Mouse (Mus musculus) kidney, adult 11 months (tissue): Measurements from ENCODE around the gene Arpc1b.
"Not testable (repeated sequence)": the region's sequence is repeated elsewhere in the genome, so short reads cannot be mapped to it uniquely, and the experiment has no call there.

ENCODE experiments used
- DNase-seq: peaks from one replicate; pipeline ENCODE4 v3.0.0; 2022

Gene Arpc1b

DNA sequence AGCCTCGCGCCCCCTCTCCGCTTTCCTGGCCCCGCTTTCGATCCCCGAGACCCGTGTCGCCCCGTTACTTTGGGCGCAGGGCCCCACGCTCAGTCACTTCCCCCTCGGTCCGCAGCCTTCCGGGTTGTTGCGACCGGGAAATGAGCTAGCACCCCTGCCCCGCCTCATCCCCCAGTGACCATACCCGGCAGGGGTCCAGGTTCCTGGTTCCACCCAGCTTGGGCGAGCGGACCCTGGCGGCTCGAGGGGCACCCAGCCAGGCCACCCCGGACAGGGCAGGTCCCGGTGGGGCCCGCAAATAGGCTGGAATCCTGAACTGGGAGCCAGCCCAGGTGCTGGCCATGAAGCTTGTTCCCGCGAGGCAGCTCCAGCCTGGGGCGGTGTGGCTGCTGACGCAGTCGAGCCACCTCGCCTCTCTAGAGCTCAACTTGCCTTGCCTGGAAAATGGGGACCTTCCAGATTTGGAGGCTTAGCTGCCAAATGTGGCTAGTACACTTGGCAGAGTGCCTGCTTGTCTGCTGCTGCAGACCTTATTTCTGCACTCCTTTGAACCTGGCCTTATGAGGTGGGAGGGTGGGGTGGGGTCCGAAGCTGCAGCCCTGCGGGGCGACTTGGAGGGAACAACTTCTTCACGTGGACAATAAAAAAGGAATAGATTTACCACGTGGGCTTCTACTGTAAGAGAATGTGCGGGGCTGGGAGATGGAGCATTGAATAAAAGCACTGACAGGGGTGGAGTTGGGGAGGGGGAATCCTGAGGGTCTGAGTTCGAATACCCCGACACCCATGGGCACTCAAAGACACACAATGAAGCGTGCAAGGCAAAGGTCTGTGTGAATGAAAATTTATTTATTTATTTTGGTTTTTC is 825 bp downstream of the Arpc1b start:
- DNase-seq, result peak; percentile 41

DNA sequence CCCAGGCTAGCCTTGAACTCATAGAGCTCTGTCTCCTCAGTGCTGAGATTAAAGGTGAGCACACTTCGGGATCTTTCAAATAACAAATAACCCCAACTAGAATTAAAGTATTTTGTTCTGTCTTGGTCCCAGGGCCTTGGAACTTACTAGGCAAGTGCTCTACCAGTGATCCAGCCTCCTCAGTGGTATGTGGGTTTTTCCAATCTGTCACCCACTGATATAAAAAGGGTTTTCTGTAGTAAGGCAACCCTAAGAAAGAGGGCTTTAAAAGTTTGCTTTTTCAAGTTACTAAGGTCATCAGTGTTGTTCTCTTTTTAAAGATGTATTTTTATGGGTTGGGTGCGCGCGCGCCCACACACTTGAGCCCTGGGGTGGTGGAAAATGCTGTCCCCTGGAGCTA is 1.7 kb downstream of the Arpc1b start:
- DNase-seq, result no peak

DNA sequence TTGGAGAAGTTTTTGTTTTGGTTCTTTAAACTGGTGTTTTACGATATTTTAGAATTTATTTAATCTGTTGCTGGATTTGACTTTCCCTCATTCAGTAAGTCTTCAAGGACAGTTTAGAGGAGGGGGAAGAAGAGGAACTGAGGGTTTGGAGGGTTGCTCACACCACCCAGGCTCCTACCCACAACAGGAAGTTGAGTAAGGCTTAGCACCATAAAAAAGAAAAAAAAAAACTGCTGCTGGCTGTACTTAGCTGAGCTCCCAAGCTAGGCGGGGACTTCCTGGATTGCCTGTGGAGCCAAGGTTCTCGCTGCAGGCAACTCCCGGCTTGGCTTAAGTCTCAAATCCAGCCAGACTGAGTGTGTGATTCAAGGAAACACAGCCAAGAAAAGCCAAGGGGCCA is 2.3 kb downstream of the Arpc1b start:
- peak; percentile 81 for DNase-seq

DNA sequence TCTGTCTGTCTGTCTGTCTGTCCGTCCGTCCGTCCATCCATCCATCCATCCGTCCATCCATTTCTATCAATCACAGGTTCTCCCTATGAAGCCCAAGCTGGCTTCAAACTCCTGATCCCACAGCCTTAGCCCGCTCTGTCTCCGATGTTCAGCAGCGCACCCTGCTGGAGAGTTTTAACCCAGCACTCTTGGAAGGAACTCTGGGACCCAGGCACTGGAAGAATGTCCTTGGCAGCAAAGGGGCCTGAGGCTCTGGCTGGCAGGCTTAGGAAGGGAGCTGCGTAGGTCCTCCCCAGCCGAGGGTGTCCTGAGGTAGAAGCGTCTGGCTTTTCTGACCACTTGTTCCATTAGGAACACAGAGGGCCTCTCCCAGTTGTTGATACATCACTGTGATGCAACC is 2.9 kb downstream of the Arpc1b start:
- peak; percentile 44 for DNase-seq

DNA sequence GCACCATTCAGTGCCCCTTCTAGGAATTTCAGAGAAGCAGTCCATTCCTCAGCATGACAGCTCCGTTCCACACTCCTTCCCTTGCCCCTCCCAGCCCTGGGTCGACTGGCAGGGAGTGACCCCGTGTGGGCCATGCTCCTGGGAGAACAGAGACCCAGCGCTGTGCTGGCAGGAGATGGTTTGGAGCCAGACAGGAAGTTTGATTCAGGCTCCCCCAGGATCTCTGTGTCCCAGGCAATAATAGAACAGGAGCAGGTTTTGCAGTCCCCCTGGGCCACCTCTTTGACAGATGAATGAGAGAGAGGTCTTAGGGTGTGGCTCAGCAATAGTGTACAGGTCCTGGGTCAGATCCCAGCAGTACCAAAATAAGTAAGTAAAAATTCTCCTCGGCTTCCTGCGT is 4.0 kb downstream of the Arpc1b start:
- no peak for DNase-seq

DNA sequence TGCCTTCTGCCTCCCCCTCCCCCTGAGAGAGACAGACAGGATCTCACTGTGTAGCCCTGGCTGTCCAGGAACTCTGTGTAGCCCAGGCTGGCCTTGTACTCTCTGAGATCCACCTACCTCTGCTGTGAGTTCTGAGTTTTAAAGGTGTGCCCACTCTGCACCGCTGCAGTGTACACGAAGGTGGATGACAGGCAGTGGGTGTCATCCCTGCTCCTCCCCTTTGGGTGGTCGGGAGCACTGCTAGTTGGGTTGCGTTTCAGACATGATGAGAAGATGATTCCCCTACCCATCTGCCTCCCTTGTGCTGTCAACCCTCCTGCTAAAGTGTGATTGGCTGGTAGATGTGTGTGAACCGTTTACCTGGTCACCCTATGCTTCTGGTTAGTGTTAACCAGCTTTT is 4.4 kb downstream of the Arpc1b start:
- DNase-seq, result no peak

DNA sequence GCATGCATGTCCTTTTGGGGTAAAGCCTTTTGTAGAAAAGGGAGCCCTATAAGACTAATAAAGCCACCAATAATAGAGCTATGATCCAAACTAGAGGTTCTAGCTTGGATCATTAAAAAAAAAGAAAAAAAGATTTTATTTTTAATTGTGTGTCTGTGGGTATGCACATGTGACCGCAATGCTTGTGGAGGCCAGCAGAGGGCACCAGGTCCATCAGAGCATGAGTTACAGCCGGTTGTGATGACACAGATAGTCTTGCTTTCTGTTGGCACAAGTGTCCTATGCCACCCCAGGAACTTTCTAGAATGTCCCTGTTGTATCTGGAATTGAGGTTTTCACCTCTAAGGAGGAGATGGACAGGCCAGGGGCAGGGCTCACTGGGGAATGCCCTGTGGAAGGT is 5.4 kb downstream of the Arpc1b start:
- DNase-seq, result no peak

DNA sequence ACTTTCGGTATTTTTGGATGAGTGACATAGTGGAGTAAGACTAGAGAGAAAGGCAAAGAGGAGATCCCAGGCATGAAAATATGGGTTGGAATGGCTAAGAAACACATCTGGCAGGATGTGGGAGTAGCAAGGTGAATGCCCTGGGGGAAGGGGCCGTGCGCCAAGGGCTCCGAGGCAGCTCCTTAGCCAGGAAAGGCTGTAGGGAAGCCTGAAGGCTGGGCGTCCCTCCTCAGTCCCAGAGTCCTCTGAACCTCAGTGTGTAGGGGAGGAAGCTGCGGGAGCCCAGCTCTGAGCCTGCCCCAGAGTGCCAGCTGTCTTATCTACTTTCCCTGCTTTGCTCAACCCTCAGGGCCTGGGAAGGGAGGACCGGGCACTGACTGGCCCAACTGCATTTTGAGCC is 6.9 kb downstream of the Arpc1b start:
- no peak for DNase-seq

DNA sequence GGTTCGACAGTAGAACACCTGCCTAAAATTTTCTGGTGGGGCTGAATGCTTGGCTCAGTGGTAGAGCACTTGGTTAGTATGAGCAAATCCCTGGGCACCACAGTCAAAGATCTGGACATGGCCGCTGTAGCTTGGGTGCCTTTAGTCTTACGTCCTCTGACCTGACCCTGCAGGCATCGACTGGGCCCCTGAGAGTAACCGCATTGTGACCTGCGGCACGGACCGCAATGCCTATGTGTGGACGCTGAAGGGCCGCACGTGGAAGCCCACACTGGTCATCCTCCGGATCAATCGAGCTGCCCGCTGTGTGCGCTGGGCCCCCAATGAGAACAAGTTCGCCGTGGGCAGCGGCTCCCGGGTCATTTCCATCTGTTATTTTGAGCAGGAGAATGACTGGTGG is 9.4 kb downstream of the Arpc1b start:
- DNase-seq, result no peak

DNA sequence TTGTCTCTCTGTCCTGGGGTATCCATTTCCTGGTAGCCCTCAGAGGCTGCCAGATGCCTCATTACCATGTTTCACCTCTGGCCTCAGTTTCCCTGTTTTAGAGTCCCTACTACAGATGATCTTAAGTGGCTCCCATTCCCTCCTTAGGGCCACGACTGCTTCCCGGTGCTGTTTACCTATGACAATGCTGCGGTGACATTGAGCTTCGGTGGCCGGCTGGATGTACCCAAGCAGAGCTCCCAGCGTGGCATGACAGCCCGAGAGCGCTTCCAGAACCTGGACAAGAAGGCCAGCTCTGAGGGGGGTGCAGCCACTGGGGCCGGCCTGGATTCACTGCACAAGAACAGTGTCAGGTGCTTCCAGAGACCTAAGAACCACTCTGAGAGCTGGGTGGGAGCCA is 12.6 kb downstream of the Arpc1b start:
- no peak for DNase-seq

DNA sequence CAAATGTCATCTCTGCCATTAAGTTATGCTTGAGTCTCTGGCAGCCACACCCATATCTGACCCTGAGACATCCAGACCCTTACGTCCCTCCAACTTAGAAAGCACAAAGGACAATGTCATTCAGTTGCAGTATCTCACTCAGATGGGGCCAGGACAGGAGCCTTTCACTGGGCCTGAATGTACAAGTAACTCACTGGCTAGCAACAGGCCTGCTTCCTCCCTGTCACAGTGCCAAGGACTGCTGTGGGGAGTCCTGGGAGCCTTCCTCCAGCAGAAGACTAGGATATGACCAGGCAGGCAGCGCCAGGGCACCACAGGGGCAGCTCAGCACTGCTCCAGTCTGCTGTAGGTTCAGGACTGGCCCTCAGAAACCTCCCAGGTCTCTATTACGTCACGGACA is 15.1 kb downstream of the Arpc1b start:
- DNase-seq, result no peak

DNA sequence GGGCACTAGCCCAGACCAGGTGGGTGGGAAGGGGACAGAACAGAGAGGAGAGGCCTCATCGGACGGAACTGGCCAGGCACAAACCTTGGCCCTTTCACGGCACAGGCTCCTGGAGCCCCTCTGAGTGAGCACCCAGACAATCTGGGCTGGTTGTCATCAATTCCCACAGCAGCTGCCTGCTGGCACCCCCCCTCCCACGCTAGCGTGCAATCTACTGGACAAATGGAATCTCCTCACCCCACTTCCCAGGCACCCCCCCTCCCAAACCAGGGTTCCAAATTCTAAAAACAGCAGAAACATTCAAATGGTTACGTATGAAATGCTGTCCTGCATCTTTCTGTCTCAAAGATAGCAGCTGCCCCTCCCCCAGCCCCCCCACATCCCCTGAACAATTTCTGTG is 15.8 kb downstream of the Arpc1b start:
- DNase-seq, result not testable (repeated sequence)

DNA sequence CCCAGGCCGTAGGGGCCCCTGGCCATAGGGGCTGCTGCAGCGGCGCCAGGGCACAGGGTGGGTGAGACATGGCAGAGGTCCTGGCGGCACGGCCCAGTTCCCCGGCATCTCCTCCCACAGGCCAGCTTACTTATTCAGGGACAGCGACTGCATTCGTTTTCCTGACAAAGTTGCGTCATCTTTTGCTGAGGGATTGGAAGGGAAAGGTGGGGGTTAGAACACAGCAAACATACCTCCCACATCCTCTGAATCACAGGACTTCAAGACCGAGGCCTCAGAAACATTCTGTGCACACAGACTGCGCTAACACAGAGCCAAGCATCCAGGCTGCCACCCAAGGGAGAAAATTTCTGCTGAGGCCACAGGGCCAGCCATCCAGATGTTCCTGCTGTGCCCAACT is 16.2 kb downstream of the Arpc1b start:
- DNase-seq, result no peak

DNA sequence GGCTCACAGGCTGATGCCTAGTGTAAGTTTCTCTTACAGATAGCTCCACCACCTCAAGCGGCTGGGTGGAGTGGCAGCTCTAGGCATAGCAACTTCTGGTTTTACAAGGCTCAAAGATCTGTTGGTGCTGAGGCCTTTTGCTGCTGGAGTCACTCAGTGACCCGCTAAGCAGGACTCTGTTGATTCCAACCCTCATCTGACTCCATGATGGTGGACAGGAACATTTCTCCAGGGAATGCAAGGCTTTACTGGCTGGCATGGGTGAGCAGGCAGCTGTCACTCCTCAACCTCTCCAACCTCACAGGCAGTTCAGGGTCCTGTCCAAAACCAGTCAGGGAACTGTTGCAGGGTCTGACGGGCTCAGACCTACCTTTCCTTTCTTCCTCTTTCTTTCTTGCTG is 17.0 kb downstream of the Arpc1b start:
- no peak for DNase-seq

DNA sequence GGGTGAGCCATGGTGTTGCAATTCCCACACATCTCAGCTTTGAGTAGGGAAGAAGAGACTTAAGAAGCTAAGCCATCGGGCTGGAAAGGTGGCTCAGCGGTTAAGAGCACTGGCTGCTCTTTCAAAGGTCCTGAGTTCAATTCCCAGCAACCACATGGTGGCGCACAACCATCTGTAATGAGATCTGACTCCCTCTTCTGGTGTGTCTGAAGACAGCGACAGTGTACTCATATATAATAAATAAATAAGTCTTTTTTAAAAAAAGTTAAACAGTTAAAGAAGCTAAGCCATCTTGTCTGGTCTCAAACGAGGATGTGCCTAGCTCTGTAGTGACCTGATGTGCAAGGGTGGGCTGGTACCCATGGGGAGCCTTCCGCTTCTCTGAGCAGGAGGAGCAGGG is 19.3 kb downstream of the Arpc1b start:
- not testable (repeated sequence) for DNase-seq

DNA sequence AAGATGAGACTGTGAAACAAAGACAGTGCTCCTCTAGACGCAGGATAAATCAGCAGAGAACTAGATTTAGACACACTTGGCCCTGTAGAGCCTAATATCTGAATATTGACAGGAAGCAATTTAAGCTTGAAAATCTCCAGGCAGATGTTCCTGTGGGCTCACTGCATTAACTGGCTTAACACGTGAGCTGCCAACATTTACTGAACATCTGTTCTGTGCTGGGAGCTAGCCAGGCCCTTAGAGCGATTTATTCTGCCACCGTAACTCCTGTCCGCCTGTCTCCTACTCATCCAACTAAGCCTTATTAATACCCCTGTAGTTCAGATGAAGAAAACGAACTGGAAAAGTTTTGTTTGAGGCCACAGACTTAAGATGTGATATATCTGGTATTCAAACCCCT is 24.8 kb downstream of the Arpc1b start:
- no peak for DNase-seq

DNA sequence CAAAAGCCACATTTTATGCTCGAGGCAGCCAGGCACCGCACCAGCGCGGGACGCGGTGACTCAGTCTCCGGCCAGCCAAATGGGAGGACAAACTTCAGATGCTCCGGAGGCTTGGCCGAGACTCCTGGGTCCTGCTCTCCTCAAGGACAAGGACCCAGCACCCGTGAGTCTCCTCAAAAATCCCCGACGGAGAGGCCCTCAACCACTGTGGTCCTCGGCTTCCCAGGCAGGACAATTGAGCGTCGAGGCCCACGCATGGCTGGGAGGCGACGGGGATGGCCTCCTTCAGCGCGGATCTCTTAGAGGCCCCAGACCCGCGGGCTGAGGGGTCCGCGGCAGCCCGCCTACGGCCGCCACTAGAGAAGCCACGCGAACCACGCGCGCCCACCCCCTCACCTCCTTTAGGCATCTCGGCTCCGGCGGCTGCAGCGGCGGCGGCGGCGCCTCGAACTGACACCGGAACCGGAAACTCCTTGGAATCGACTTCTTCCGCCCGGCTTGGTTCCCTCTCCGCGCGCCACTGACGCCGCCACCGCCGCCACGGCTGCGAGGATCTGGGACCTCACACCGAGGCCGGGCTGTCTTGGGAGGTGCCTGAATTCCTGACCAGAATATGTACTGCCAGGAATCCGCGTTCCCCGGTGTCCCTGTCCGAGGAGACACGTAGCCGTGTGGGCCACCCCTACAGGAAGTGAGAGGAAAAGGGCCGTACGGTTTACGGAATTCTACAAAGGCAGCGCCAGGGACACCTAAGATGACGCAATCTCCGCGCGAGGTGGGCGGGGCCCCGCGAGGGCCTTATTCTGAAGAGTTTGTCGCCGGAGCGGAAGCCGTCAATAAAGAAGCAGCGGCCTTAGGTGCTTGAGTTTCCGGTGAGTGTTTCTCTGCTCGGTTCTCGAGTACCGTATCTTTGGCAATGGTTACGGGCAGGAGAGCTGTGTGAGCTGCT is 25.8 kb downstream of the Arpc1b start, which contains the start of the genes Pdap1 and Bud31:
TSS of gene Pdap1 (minus strand) at position 668 of the 949 bp plus-strand sequence.
TSS of gene Bud31 (plus strand) at position 792 of the 949 bp plus-strand sequence.
- peak; percentile 93 for DNase-seq

DNA sequence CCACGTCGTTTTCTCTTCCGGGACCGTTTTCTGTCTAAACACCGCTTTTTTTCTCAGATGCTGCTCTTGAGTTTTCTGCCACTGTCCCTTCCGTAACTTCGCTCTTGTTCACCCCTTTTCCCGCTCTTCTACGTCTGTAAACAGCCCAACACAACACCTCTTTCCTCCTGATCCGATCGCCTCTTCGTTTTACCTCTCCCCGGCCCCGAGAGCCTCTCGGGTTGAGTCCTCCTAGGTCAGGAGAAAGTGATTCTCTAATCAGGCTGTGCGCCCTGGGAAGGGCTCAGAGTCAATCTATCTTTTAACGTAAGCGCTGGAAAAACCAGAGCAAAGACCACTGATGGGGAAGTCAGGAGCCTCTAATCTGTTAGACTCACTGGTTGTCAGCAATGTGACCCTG is 26.6 kb downstream of the Arpc1b start:
- DNase-seq, result no peak

DNA sequence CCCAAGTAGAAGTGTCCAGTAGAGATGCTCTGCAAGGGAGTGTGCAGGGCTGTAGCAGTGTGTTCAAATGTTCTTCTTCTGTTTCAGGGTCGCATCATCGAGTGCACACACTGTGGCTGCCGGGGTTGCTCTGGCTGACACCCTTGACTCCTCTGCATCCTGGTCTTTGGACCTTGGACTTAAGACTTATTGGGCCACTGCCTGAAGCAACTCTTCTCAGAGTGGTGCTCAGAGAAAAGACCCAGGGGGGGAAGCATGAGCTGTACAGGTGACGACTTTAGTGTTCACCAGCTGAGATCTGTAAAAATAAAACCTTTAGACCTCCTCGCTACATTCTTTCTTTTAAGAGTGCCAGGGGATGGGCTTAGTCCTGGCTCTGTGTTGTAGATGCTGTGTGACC is 33.7 kb downstream of the Arpc1b start:
- DNase-seq, result peak; percentile 73

DNA sequence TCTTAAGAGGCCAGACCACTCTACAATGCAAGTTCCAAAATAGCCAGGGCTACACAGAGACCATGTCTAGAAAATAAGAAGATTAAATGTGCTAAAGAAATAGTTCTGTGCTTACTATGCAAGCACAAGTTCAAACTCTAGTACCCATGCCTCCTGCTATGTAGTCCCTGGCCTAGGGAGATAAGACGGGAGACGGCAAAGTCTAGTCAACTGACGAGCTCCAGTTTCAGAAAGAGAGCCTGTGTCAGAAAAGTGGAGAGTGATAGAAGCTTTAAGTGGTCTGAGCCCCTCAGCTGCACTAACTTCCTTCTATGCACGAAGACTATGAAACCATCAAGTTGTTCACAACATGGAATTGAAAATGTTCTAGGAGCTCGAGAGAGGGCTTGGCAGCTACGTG is 35.3 kb downstream of the Arpc1b start:
- DNase-seq, result no peak

DNA sequence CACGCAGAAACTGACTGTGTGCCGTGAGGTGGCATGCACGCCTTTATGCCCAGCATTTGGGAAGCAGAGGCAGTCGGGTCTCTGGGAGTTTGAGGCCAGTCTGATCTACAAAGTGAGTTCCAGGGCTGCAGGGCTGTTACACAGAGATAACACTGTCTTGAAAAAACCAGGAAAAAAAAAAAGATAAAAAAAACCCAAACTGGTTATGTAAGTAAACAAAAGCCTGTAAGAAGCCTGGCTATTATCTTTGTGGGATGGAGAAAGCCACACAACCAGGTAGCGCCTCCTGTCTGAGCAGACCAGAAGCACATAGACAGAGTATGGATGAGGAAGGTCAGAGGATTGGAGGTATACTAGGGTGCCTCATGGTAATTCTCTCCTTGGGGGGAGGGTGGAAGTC is 38.7 kb downstream of the Arpc1b start:
- DNase-seq, result no peak

DNA sequence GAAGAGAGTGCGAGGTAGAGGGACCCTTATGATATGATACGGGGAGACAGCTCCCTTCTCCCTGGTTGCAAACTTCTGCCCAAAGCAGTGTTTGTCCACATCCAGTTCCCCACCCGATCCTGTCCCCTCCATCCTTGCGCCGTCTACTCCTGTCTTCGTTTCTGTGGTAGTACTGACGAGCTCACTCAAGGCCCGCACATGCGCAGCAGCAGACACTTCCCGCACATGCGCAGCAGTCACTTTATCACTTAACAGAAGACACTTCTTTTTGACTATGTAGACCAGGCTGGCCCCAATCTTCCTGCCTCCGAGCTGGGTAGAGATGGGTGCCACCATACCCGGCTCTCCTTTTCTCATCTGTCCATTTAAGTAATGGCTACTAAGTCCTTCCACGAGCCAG is 47.3 kb downstream of the Arpc1b start:
- DNase-seq, result no peak

DNA sequence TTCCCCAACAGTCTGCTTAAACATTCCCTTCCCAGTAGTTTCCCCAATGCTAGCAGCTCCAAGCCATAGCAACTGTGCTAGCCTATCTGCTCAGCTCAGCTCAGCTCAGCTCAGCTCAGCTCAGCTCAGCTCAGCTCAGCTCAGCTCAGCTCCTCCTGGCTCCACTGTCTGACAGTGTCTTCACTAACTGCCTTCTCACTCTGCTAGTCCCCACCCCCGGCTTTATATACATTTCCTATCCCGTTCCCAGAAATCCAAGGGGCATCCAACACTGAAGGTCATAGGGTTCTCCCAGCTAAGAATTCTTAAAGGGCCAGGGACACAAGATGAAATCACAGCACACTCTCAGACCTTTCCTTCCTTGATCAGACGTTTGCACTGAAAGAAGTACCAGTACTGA is 50.7 kb downstream of the Arpc1b start:
- peak; percentile 16 for DNase-seq

DNA sequence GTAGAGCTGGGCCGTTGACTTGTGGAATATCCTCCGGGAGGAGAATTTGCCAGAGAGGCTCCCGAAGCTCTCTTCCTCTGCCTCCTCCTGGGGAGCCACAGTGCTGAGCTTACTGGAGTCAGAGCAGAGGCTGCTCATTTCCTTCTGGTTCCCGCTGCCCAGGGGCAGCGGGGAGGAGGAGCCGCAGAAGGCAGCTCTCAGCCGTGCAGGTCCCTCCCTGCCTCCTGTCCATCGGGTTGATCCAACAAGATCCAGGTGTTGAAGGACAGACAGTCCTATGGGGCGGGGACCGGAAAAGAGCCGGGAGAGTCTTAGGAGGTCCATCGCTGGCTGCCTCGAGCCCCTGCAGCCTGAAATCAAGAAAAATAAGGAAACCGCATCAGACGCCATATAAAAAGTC is 51.2 kb downstream of the Arpc1b start:
- peak; percentile 16 for DNase-seq
